Mouse (Mus musculus): ENCODE results near the gene Gm3043.
"Not testable (repeated sequence)": the region's sequence is repeated elsewhere in the genome, so short reads cannot be mapped to it uniquely, and the experiment has no call there.

Gm3043 gene

GRCm38 (mm10) chr14:3688483-3688882 is at the start of gene Gm3043:
Gene Gm3043, plus strand, starts transcription at chr14:3688783.
- in situ Hi-C loops (cut with MboI, MseI), result not testable (repeated sequence)

- in situ Hi-C loops (cut with MboI, MseI), result loop anchor here (5.0 kb wide), 1 partner anchor 239 kb away; the partner anchor contains the start of gene Gm10409
Measured at GRCm38 (mm10) chr14:3651730-3652129, 36.9 kb upstream of the Gm3043 start, which contains the start of gene Gm3020. Gene Gm3020, plus strand, starts transcription at chr14:3652030.

Measured in T-helper 1 cell (primary cell).